Mouse (Mus musculus): ENCODE measurements around the gene Gm8947. TPM values are rescaled to one million over a fixed set of nuclear protein-coding genes. Genes with fewer than 3 reads are reported as not detected.

Gm8947 gene
- not detected for polyA plus RNA-seq (2017; shearing (Covaris generic))

GRCm38 (mm10) chr1:151192075-151192474 is at the start of gene Gm8947:
Gene Gm8947, plus strand, starts transcription at chr1:151192376.

GRCm38 (mm10) chr1:151182266-151182665 is 9.9 kb upstream of the Gm8947 start, which contains the start of gene Gm47985:
Gene Gm47985, plus strand, starts transcription at chr1:151182537.

GRCm38 (mm10) chr1:151198120-151198519 is 5.9 kb downstream of the Gm8947 start, which contains the start of gene Gm47995:
Gene Gm47995, plus strand, starts transcription at chr1:151198448.

GRCm38 (mm10) chr1:151203818-151204217 is 11.6 kb downstream of the Gm8947 start, which contains the start of gene 3110040M04Rik:
Gene 3110040M04Rik, plus strand, starts transcription at chr1:151204121.

GRCm38 (mm10) chr1:151209824-151210355 is 17.7 kb downstream of the Gm8947 start, which contains the start of gene Gm47996:
Gene Gm47996, plus strand, starts transcription at chr1:151210131.

Other genes with a start within 250 kb of the Gm8947 start
- gene Hmcn1, start 198.9 kb upstream of the Gm8947 start, polyA plus RNA-seq (2017; shearing (Covaris generic)) = 1 to 10 TPM in 1 of 2 experiments, under 1 TPM in 1; 0.61 to 1.5 TPM
- under 1 TPM in 1 of 2 experiments, not detected in 1; 0.11 TPM for gene Gm47985, start 9.8 kb upstream of the Gm8947 start, polyA plus RNA-seq (2017; shearing (Covaris generic))
- gene Gm47995, start 6.1 kb downstream of the Gm8947 start, polyA plus RNA-seq (2017; shearing (Covaris generic)) = not detected
- under 1 TPM in 1 of 2 experiments, not detected in 1; 0.30 TPM for gene 3110040M04Rik, start 11.7 kb downstream of the Gm8947 start, polyA plus RNA-seq (2017; shearing (Covaris generic))
- gene Gm47996, start 17.8 kb downstream of the Gm8947 start, polyA plus RNA-seq (2017; shearing (Covaris generic)) = not detected
- 100 to 1,000 TPM; 185 to 246 TPM for gene Ivns1abp, start 152.1 kb downstream of the Gm8947 start, polyA plus RNA-seq (2017; shearing (Covaris generic))
- gene Swt1, start 236.1 kb downstream of the Gm8947 start, polyA plus RNA-seq (2017; shearing (Covaris generic)) = 10 to 100 TPM; 34.3 to 38.6 TPM
- 10 to 100 TPM; 86.3 to 87.2 TPM for gene Trmt1l, start 236.2 kb downstream of the Gm8947 start, polyA plus RNA-seq (2017; shearing (Covaris generic))

Measured in inflammation-experienced regulatory T-cells (primary cell).